Mouse (Mus musculus) forebrain, embryonic 14.5 days (tissue): ENCODE measurements around the gene Ssbp2. TPM values are rescaled to one million over a fixed set of nuclear protein-coding genes. Genes with fewer than 3 reads are reported as not detected.

Source experiments
- ATAC-seq: fragments of 200-750 bp; cut with Nextera tagmentation; 2 replicates; pipeline ENCODE4 v1.8.0; 2017; ENCODE audit warnings: mild to moderate bottlenecking, moderate library complexity
- DNase-seq: peaks from one replicate; pipeline ENCODE4 v3.0.0-alpha.2; 2015; ENCODE audit warnings: low spot score
- H3K27ac ChIP-seq: fragments of 300-500 bp; sonication (generic); 2 replicates; pipeline ENCODE4 v1.5.1; 2014; ENCODE audit warnings: low read depth, mild to moderate bottlenecking, control low read depth, low read length, moderate library complexity
- H3K27me3 ChIP-seq: fragments of 300-500 bp; sonication (generic); replicated peaks from 2 replicates; pipeline ENCODE4 v1.6.1; 2014; ENCODE audit warnings: low read length, control low read depth, mixed read lengths; ENCODE audit not compliant: control insufficient read depth, insufficient read depth
- H3K36me3 ChIP-seq: fragments of 300-500 bp; sonication (generic); 2 replicates; pipeline ENCODE4 v1.6.1; 2014; ENCODE audit warnings: low read length, control low read depth; ENCODE audit not compliant: control insufficient read depth, insufficient read depth
- H3K4me1 ChIP-seq: fragments of 300-500 bp; sonication (generic); 2 replicates; pipeline ENCODE4 v1.6.1; 2014; ENCODE audit warnings: antibody characterized with exemption, low read length, control low read depth; ENCODE audit not compliant: control insufficient read depth, insufficient read depth
- H3K4me2 ChIP-seq: fragments of 300-500 bp; sonication (generic); 2 replicates; pipeline ENCODE4 v1.6.1; 2014; ENCODE audit warnings: mild to moderate bottlenecking, control low read depth, low read length
- H3K4me3 ChIP-seq: fragments of 300-500 bp; sonication (generic); 2 replicates; pipeline ENCODE4 v1.5.1; 2014; ENCODE audit warnings: low read depth, low read length, control low read depth
- H3K9ac ChIP-seq: fragments of 300-500 bp; sonication (generic); 2 replicates; pipeline ENCODE4 v1.6.1; 2014; ENCODE audit warnings: mild to moderate bottlenecking, low read length, control low read depth, moderate library complexity
- H3K9me3 ChIP-seq: fragments of 300-500 bp; sonication (generic); replicated peaks from 2 replicates; pipeline ENCODE4 v1.6.1; 2016; ENCODE audit warnings: low read length, control low read depth, mixed read lengths; ENCODE audit not compliant: control insufficient read depth
- WGBS: fragments of 180-500 bp; shearing (Covaris S2); extraction: QIAGEN DNeasy Blood & Tissue Kit; methylation state at CpG from one replicate; pipeline ENCODE4 v1.1.7; 2014; 5-methylcytosine and 5-hydroxymethylcytosine counted together
- polyA plus RNA-seq: library from polyadenylated mRNA; unstranded; fragments of >200 nt; fragmentation: Nextera tagmentation; extraction: Ambion mirVana; gene quantifications from 2 replicates; pipeline ENCODE4 v1.2.1, GENCODE M21; 2014

Ssbp2 gene
- polyA plus RNA-seq: 252 and 310 TPM in 2 replicates

DNA sequence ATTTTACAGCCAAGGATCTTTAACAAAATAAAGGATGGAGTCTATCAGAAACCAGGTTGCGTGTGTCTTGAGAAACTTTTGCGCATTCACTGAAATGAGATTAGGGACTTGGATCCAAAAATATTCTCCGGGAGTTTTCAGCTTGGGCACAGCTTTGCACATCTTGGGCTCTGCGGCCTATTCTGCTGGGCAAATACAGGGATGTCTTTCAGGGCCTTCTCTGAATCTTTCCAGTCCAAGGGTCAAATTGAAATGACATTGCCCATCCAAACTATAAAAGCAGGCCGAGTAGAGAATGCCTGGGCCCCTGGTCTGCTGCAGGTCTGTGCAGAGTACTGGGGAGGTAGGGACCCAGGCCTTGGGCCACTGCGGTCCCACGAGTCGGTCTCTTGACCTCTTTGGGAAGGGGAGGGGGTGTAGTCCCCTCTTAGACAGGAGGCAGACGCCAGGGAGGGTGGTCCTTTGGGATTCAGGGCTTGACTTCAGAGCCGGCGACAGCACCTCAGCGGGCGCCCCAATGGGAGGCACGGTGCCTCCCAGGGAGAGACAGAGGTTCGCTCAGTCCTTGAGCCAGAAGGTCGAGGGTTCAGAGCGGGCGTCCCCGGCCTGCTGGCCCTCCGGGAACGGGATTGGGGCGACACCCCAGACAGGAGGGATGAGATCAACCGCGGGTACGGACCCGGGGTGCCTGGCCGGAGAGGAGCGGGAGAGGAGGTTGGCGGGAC is at the start of gene Ssbp2:
Gene Ssbp2 (plus strand): TSS at position 388 of the 725 bp plus-strand sequence.
- Histone ChIP-seq H3K36me3 (no peaks in the 10 kb centered on the region), H3K9ac (peak within 1 kb of the TSS; percentile 85), H3K4me1 (peaks cover 17% of the 10 kb centered on the region), H3K9me3 (no peaks in the 10 kb centered on the region), H3K4me2 (peak within 1 kb of the TSS; percentile 85), H3K27ac (peak within 1 kb of the TSS; percentile 96), H3K4me3 (peak within 1 kb of the TSS; percentile 94), H3K27me3 (no peaks in the 10 kb centered on the region)
- ATAC-seq (no peak), DNase-seq (peak; percentile 17)
- 7% methylated on average over 27 of the region's 29 CpGs for WGBS

DNA sequence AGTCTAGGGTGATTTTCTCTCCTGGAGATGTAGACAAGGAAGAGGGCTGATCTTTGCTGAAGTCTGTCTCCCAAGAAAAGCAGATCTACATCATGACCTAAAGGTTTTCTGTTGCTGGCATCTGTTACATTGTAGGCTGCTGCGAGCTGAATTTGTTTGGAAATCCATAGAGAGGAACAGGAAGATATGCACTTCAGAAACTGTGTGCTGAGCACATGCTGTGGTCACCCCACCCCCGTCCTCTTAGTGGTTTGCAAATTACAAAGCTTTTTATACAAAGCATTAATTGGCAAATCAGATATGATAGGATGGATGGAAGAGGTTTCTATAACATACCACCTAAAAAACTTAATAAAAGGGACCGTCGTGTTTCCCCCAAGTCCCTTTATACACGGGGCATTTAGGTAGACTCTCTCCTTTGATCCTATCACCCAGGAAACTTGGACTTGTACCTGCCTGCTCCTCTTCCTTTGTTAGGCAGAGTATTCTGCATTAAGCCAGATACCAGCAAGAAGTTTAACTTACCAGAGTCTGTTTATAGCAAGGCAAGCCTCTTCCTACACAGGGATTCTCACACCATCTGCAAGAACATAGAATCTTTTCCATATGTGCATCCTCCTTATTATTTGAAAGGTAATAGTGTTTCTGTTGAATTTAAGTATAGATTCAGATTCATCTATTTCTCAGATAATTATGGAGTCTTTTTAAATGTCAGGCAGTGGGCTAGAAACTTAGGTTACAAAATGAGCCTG is 46.2 kb upstream of the Ssbp2 start:
- no peaks in the 10 kb centered on the region for H3K4me1 ChIP-seq
- H3K4me3 ChIP-seq: no peak overlapping the region
- no peak overlapping the region for H3K4me2 ChIP-seq
- ATAC-seq (no peak), DNase-seq (no peak)
- H3K27me3 ChIP-seq: no peaks in the 10 kb centered on the region
- H3K9ac ChIP-seq: no peak overlapping the region
- H3K9me3 ChIP-seq: no peaks in the 10 kb centered on the region
- no peaks in the 10 kb centered on the region for H3K36me3 ChIP-seq
- no peak overlapping the region for H3K27ac ChIP-seq
- 89% methylated on average over 5 of the region's 5 CpGs for WGBS

DNA sequence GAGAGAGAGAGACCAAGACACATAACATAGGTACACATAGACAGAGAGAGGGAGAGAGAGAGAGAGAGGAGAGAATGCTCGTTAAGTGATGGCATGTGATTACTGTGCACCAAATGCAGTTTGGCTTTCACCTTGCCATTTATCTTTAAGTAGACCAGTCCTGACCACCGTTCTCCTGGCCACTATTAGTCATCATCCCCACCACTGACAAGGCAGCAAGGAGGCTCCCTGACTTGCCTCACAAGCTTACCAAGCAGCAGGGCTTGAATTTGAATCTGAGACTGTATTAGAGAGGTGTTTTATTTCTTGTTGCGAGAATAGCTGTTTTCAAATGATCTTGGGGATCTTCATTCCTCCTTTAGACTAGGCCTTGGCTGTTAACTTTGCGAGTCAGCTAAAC is 44.2 kb upstream of the Ssbp2 start:
- no peak overlapping the region for H3K4me3 ChIP-seq
- H3K4me1 ChIP-seq: no peaks in the 10 kb centered on the region
- H3K27ac ChIP-seq: no peak overlapping the region
- no peak overlapping the region for H3K4me2 ChIP-seq
- ATAC-seq: no peak
- 75% methylated on average over 4 of the region's 4 CpGs for WGBS
- DNase-seq: no peak
- H3K9me3 ChIP-seq: no peaks in the 10 kb centered on the region
- H3K36me3 ChIP-seq: no peaks in the 10 kb centered on the region
- no peaks in the 10 kb centered on the region for H3K27me3 ChIP-seq
- no peak overlapping the region for H3K9ac ChIP-seq

DNA sequence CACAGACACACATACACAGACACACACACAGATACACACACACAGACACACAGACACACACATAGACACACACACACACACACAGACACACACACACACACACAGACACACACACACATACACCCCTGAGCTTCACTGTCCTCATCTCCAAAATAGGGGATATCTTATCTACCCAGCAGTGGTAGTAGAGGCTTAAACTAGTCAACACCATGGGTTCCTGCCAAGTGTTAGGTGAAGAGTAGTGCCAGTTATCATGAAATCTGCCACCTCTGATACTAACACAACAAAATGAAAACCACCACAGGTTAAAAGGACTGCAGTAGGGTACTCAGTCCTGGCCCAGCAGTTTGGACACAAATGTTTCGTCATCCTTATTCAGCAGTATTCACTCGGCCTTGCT is 43.4 kb upstream of the Ssbp2 start:
- Histone ChIP-seq H3K9me3 (no peaks in the 10 kb centered on the region), H3K36me3 (no peaks in the 10 kb centered on the region), H3K4me1 (peaks cover 6% of the 10 kb centered on the region; the same call in 1 of the 2 replicates), H3K4me2 (no peak overlapping the region), H3K27ac (no peak overlapping the region), H3K4me3 (no peak overlapping the region), H3K27me3 (no peaks in the 10 kb centered on the region), H3K9ac (no peak overlapping the region)
- WGBS: 90% methylated on average over 2 of the region's 2 CpGs
- no peak for ATAC-seq
- no peak for DNase-seq

DNA sequence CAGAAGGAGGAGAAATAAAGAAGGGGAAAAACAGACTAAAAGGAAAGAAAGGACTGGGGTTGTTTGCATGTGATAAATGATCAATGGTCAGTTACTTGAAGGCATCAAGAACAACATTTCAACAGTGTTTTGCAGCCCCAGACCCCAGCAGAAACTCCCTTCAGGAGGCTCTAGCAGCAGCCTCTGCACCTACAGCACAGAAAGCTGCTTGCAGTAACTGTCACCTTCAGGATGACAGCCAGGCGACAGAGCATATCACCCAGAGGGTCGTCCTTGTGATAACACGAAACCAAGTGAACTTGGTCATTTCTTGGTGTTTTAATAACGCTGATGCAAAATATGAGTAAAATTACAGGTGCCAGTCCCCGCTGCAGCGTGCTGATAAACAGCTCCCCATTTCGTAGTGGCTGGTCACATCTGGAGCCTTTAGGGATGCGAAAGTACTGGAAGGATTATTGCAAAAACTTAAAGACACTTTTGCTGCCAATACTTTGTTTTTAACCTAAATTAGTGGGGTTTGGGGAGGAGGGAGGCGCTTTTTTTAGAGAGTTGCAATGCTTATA is 38.6 kb upstream of the Ssbp2 start:
- Histone ChIP-seq H3K36me3 (no peaks in the 10 kb centered on the region), H3K9ac (no peak overlapping the region), H3K9me3 (no peaks in the 10 kb centered on the region), H3K4me1 (peaks cover 10% of the 10 kb centered on the region; the same call in 1 of the 2 replicates), H3K27me3 (no peaks in the 10 kb centered on the region), H3K27ac (no peak overlapping the region), H3K4me2 (0 out of 2 replicates have a peak overlapping the region, but pooled peaks have one; percentile 4), H3K4me3 (no peak overlapping the region)
- 30% methylated on average over 9 of the region's 9 CpGs for WGBS
- DNase-seq: peak; percentile 85
- ATAC-seq: peak; percentile 72

DNA sequence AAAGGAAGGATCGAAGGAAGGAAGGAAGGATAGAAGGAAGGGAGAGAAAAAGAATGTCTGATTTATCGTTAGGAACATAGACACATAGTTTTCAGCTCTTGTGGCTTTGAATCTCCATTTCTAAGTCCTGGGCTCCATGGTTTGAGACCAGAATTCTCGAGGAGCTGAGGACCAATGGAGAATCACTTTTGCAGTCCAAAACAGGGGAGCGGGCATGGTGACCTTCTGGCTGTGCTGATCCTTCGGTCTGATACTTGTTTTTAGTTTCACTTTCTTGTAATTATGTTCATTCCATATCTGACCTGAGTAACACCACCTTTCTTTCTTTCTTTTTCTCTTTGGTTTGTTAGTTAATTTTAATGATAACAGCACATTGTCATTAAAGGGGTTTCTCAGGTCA is 29.2 kb upstream of the Ssbp2 start:
- Histone ChIP-seq H3K4me3 (no peak overlapping the region), H3K4me2 (no peak overlapping the region), H3K27ac (no peak overlapping the region), H3K27me3 (no peaks in the 10 kb centered on the region), H3K4me1 (peaks cover 5% of the 10 kb centered on the region; the same call in 1 of the 2 replicates), H3K9ac (no peak overlapping the region), H3K36me3 (no peaks in the 10 kb centered on the region), H3K9me3 (no peaks in the 10 kb centered on the region)
- ATAC-seq (no peak), DNase-seq (no peak)
- 54% methylated on average over 5 of the region's 5 CpGs for WGBS

DNA sequence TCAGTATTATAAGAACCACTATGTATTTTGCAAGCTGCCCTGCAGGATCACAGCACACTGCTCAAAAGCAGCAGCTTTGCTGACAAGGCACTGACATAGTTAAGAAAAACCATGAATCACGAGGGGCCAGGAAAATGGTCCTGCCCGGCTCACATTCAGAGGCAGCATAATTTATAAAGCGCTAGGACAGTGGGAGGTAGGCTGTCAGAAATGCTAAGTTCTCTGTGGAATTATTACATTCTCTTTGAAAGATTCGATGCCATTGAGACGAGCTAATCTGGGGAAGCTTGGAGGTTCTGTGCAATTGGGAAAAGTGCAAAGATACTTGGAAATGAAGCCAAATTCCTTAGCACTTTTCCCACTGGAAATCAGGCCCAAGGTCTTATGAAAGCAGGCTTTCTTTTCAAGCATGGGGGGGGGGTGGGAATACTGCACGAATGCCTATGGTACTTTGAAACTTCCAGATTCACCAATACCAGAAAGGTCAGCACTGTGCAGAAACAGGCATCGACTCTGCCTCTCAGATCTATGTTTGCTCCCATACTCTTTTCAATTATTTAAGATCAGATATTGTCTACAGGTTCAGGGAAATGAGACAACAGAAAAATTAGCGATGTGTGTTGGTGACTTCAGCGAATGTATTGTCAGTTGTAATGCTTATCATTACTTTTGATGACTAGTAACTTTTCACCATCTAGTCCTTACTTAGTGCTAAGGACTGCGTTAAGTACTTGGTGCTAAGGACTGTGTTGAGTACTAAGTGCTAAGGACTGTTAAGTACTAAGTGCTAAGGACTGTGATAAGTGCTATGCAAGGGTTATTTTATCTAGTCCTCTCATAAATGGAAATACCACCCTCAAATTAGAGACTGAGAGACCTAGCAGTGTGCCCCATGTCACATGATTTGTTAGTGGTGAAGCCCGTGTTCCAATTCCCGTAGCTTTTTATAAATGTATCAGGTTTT is 28.4 kb upstream of the Ssbp2 start:
- peak; percentile 53 for DNase-seq
- Histone ChIP-seq H3K27me3 (no peaks in the 10 kb centered on the region), H3K4me2 (no peak overlapping the region), H3K27ac (0 out of 2 replicates have a peak overlapping the region, but pooled peaks have one; percentile 17), H3K9me3 (no peaks in the 10 kb centered on the region), H3K36me3 (no peaks in the 10 kb centered on the region), H3K4me1 (peaks cover 5% of the 10 kb centered on the region; the same call in 1 of the 2 replicates), H3K4me3 (no peak overlapping the region), H3K9ac (no peak overlapping the region)
- 46% methylated on average over 12 of the region's 12 CpGs for WGBS
- ATAC-seq: peak; percentile 54

DNA sequence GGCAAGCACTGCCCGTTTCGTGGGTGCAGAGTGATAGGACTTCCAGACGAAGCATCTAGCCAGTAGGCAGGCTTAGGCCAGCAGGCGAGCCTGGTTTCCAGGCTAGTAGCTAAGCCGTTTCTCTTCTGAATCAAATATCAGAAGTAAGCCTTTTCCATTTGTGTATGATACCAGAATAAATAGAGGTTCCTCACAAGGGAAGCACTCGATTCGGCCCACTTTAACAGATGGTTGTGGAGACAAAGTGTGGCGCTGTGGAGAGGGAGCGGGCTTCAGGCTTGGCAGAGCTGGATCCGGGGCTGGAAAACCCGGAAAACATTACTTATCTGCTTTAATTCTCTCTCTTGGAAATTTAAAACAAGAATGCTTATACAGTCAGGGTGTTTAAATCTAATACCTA is 27.1 kb upstream of the Ssbp2 start:
- whole genome bisulfite sequencing: 81% methylated on average over 11 of the region's 11 CpGs
- Histone ChIP-seq H3K27me3 (no peaks in the 10 kb centered on the region), H3K4me2 (no peak overlapping the region), H3K4me3 (no peak overlapping the region), H3K9me3 (no peaks in the 10 kb centered on the region), H3K9ac (no peak overlapping the region), H3K27ac (no peak overlapping the region), H3K4me1 (peaks cover 5% of the 10 kb centered on the region; the same call in 1 of the 2 replicates), H3K36me3 (no peaks in the 10 kb centered on the region)
- ATAC-seq (no peak), DNase-seq (no peak)
